Mouse (Mus musculus): ENCODE measurements around the gene Gpr132.

DNA sequence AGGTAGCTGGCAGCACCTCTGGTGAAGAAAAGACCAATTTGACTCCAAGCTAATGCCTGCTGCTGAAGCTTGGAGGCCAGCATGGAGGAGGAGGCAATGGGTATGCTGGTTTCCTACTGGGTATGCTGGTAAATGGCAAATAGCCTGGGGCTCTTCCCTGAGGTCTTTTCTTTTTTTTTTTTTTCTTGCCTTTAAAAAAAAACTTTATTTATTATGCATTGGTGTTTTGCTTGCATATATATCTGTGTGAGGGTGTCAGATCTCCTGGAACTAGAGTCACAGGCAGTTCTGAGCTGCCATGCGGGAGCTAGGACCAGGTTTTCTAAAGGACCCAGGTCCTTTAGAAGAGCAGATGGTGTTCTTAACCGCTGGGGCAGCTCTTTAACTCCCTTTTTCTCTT, 3.2 kb upstream of the Gpr132 start:
- no peak for TF ChIP-seq CTCF (conservative IDR thresholded peaks at IDR 0.05; ENCODE audit: low read length)
- TF ChIP-seq POU5F1 (IDR thresholded peaks at IDR 0.05; ENCODE audit: borderline replicate concordance, low read length) = no peak

All from E14TG2a.4 (cell line).